Mouse (Mus musculus) liver, embryonic 16.5 days (tissue): ENCODE measurements at regions not wholly inside any gene's neighbourhood (a gene's known extent, or its start where the extent isn't known, plus 50 kb on each side); places are given as distances from the start of the nearest gene placed in this dataset.

ENCODE experiments used
- ATAC-seq: fragments of 200-750 bp; cut with Nextera tagmentation; 2 replicates; pipeline ENCODE4 v1.8.0; 2017; ENCODE audit warnings: low read depth, mild to moderate bottlenecking, moderate number of reproducible peaks, moderate library complexity
- H3K27ac ChIP-seq: fragments of 300-500 bp; sonication (generic); 2 replicates; pipeline ENCODE4 v1.5.1; 2014; ENCODE audit warnings: mild to moderate bottlenecking, low read length
- H3K27me3 ChIP-seq: fragments of 300-500 bp; sonication (generic); 2 replicates; pipeline ENCODE4 v1.6.1; 2014; ENCODE audit warnings: low read depth, low read length, mixed read lengths; ENCODE audit not compliant: control insufficient read depth, insufficient read depth
- H3K36me3 ChIP-seq: fragments of 300-500 bp; sonication (generic); 2 replicates; pipeline ENCODE4 v1.6.1; 2014; ENCODE audit warnings: mild to moderate bottlenecking; ENCODE audit not compliant: control insufficient read depth, insufficient read depth
- H3K4me1 ChIP-seq: fragments of 300-500 bp; sonication (generic); 2 replicates; pipeline ENCODE4 v1.6.1; 2014; ENCODE audit warnings: low read depth, low read length, mixed read lengths; ENCODE audit not compliant: control insufficient read depth
- H3K4me2 ChIP-seq: fragments of 300-500 bp; sonication (generic); 2 replicates; pipeline ENCODE4 v1.6.1; 2014; ENCODE audit warnings: low read depth, low read length, mixed read lengths
- H3K4me3 ChIP-seq: fragments of 300-500 bp; sonication (generic); 2 replicates; pipeline ENCODE4 v1.5.1; 2014; ENCODE audit warnings: low read depth, mild to moderate bottlenecking, low read length
- H3K9ac ChIP-seq: fragments of 300-500 bp; sonication (generic); 2 replicates; pipeline ENCODE4 v1.6.1; 2014; ENCODE audit warnings: low read depth, low read length
- H3K9me3 ChIP-seq: fragments of 300-500 bp; sonication (generic); replicated peaks from 2 replicates; pipeline ENCODE4 v1.6.1; 2016; ENCODE audit warnings: low read length; ENCODE audit not compliant: control insufficient read depth
- WGBS: fragments of 180-500 bp; shearing (Covaris S2); extraction: QIAGEN DNeasy Blood & Tissue Kit; methylation state at CpG from one replicate; pipeline ENCODE4 v1.1.7; 2014; ENCODE audit not compliant: insufficient replicate concordance; 5-methylcytosine and 5-hydroxymethylcytosine counted together

GRCm38 (mm10) chr1:73755791-73756190, 368.5 kb downstream of the Tns1 start:
- no peaks in the 10 kb centered on the region for H3K9me3 ChIP-seq
- H3K4me3 ChIP-seq: no peak overlapping the region
- no peak for ATAC-seq
- H3K4me1 ChIP-seq: no peaks in the 10 kb centered on the region
- WGBS: 52% methylated on average over 5 of the region's 5 CpGs
- no peak overlapping the region for H3K4me2 ChIP-seq
- H3K36me3 ChIP-seq: no peaks in the 10 kb centered on the region
- no peak overlapping the region for H3K27ac ChIP-seq
- H3K9ac ChIP-seq: no peak overlapping the region
- H3K27me3 ChIP-seq: no peaks in the 10 kb centered on the region

GRCm38 (mm10) chr1:73754928-73755327, 369.3 kb downstream of the Tns1 start:
- Histone ChIP-seq H3K27ac (no peak overlapping the region), H3K27me3 (no peaks in the 10 kb centered on the region), H3K9me3 (no peaks in the 10 kb centered on the region), H3K4me2 (no peak overlapping the region), H3K9ac (no peak overlapping the region), H3K36me3 (no peaks in the 10 kb centered on the region), H3K4me3 (no peak overlapping the region), H3K4me1 (no peaks in the 10 kb centered on the region)
- 44% methylated on average over 2 of the region's 2 CpGs for WGBS
- ATAC-seq: no peak

GRCm38 (mm10) chr1:73753157-73753556, 371.1 kb downstream of the Tns1 start:
- 35% methylated on average over 2 of the region's 2 CpGs for WGBS
- Histone ChIP-seq H3K9me3 (no peaks in the 10 kb centered on the region; the same call in 1 of the 2 replicates), H3K4me3 (no peak overlapping the region), H3K27me3 (no peaks in the 10 kb centered on the region), H3K36me3 (no peaks in the 10 kb centered on the region), H3K9ac (no peak overlapping the region), H3K4me1 (no peaks in the 10 kb centered on the region), H3K4me2 (no peak overlapping the region), H3K27ac (no peak overlapping the region)
- no peak for ATAC-seq

GRCm38 (mm10) chr1:73748702-73749101, 375.5 kb downstream of the Tns1 start:
- Histone ChIP-seq H3K4me3 (no peak overlapping the region), H3K36me3 (no peaks in the 10 kb centered on the region), H3K4me1 (no peaks in the 10 kb centered on the region), H3K27ac (no peak overlapping the region), H3K9ac (no peak overlapping the region), H3K9me3 (no peaks in the 10 kb centered on the region; the same call in 1 of the 2 replicates), H3K27me3 (no peaks in the 10 kb centered on the region), H3K4me2 (no peak overlapping the region)
- no peak for ATAC-seq

GRCm38 (mm10) chr1:73744555-73745234, 379.6 kb downstream of the Tns1 start:
- no peak overlapping the region for H3K4me2 ChIP-seq
- H3K9ac ChIP-seq: no peak overlapping the region
- H3K27me3 ChIP-seq: no peaks in the 10 kb centered on the region
- H3K36me3 ChIP-seq: no peaks in the 10 kb centered on the region
- no peaks in the 10 kb centered on the region; the same call in 1 of the 2 replicates for H3K9me3 ChIP-seq
- WGBS: 67% methylated on average over 4 of the region's 4 CpGs
- no peak for ATAC-seq
- H3K27ac ChIP-seq: no peak overlapping the region
- no peak overlapping the region for H3K4me3 ChIP-seq
- no peaks in the 10 kb centered on the region for H3K4me1 ChIP-seq

- no peak for ATAC-seq
- H3K27ac ChIP-seq: no peak overlapping the region
- 22% methylated on average over 6 of the region's 6 CpGs for WGBS
Observed at GRCm38 (mm10) chr1:73743737-73744554, 380.3 kb downstream of the Tns1 start.

GRCm38 (mm10) chr1:73737083-73737482, 387.2 kb downstream of the Tns1 start:
- Histone ChIP-seq H3K4me3 (no peak overlapping the region), H3K4me2 (no peak overlapping the region), H3K27ac (no peak overlapping the region), H3K9ac (no peak overlapping the region), H3K4me1 (no peaks in the 10 kb centered on the region), H3K36me3 (no peaks in the 10 kb centered on the region), H3K9me3 (no peaks in the 10 kb centered on the region), H3K27me3 (no peaks in the 10 kb centered on the region)
- no peak for ATAC-seq

More at GRCm38 (mm10) chr1:73743737-73744554, 380.3 kb downstream of the Tns1 start:
- Histone ChIP-seq H3K36me3 (no peaks in the 10 kb centered on the region), H3K4me2 (no peak overlapping the region), H3K27me3 (no peaks in the 10 kb centered on the region), H3K4me3 (no peak overlapping the region), H3K9me3 (no peaks in the 10 kb centered on the region; the same call in 1 of the 2 replicates), H3K9ac (no peak overlapping the region), H3K4me1 (no peaks in the 10 kb centered on the region)

- Histone ChIP-seq H3K4me1 (no peaks in the 10 kb centered on the region), H3K27ac (no peak overlapping the region), H3K36me3 (no peaks in the 10 kb centered on the region), H3K9me3 (no peaks in the 10 kb centered on the region), H3K4me3 (no peak overlapping the region), H3K9ac (no peak overlapping the region), H3K4me2 (no peak overlapping the region), H3K27me3 (no peaks in the 10 kb centered on the region)
- 50% methylated on average over 1 of the region's 1 CpGs for WGBS
- ATAC-seq: no peak
Observed at GRCm38 (mm10) chr1:73728377-73728776, 395.9 kb downstream of the Tns1 start.

- no peak overlapping the region for H3K4me2 ChIP-seq
- ATAC-seq: no peak
Observed at GRCm38 (mm10) chr1:73727781-73728180, 396.5 kb downstream of the Tns1 start.

More at GRCm38 (mm10) chr1:73727781-73728180, 396.5 kb downstream of the Tns1 start:
- no peaks in the 10 kb centered on the region for H3K9me3 ChIP-seq
- H3K27me3 ChIP-seq: no peaks in the 10 kb centered on the region
- H3K4me3 ChIP-seq: no peak overlapping the region
- H3K4me1 ChIP-seq: no peaks in the 10 kb centered on the region
- no peaks in the 10 kb centered on the region for H3K36me3 ChIP-seq
- no peak overlapping the region for H3K9ac ChIP-seq
- no peak overlapping the region for H3K27ac ChIP-seq
